Mouse (Mus musculus): ENCODE results near the gene Gnb2.

Gnb2 gene

DNA sequence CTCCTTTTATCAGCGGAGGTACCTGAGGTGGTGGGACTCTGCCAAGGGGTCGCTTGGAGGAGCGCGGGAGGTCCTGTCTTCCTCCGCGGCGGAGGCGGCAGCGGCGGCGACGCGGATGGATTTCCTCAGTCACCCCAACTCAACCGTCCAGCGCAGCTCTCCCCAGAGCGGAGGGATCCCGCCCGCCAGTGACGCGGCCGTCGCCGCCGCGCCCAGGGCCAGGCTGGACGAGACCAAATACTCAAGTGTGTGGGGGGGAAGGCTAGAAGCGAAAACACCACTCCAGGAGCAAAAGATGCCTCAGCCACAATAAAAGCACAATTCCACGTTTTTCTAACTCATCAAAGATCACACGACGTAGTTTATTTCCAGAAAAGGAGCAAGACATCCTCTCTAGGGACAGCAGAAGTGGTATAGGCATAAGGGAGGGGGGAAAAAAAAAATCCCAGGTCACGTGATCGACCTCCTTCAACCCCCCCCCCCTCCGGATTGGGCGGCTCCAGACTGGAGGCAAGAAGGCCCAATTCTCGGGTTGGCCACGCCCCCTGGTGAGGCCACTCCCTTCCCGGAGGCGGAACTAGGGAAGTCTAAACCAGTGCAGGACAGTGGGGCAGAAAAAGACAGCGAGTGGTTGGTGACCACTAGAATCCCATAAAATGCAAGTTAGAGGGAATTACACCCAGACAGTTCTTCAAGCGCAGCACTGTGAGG, at the start of gene Gnb2, which contains the start of gene Epo:
Gene Gnb2 (minus strand): TSS at position 394 of the 711 bp plus-strand sequence.
Gene Epo (minus strand): TSS at position 126 of the 711 bp plus-strand sequence.
- peak; percentile 96 for DNase-seq (ENCODE audit: low spot score in 2 of 2)

DNA sequence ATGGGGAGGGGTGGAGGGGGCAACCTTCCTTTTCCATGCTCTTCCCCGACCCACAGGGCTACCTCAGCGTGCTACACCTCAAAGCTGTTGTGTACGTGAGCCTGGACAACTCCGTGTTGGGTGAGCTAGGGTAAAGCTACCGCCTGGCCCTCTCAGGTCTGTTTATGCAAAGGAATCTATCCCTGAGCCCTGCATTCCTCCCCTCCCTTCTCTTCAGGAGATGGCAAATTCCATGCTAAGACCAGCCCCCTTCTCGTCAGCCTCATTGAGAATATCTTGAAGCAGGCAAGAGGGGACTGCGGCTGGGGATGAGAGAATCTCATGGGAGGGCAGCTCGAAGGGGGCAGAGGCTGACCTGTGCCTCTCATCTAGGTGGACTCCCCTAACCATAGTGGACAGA, 49.4 kb upstream of the Gnb2 start:
- no peak for DNase-seq (ENCODE audit: low spot score in 2 of 2)

DNA sequence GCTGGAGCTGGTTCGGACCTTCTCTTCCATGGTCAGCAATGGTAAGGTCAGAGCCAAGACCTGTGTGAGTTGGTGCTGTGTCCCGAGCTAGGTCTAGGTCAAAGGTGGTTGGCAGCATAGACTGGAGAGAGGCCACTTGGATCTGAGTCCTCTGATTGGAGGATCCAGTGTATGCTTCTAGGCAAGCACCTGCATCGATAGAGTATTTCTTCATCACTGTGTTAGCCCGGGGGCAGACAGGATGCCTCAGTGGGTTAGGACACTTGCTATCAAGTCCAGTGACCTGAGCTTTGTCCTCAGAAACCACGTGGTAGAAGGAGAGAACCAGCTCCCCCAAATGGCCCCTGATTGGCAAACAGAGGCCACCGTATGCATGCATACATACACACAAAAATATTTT, 46.9 kb upstream of the Gnb2 start:
- no peak for DNase-seq (ENCODE audit: low spot score in 2 of 2)

DNA sequence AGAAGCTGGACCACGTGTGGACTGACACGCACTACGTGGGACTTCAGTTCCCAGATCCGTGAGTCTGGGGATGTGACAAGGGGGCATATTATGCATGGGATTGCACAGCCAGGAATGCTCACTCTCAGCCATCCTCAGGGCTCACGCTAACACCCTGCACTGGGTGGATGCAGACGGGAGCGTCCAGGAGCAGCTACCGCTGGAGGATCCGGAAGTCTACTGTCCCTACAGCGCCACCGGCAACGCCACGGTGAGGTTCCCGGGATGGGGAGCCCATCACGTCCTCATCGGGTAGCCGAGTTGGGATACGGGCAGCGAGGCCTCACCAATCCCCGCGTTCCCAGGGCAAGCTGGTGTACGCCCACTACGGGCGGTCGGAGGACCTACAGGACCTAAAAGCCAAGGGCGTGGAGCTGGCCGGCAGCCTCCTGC, 41.2 kb upstream of the Gnb2 start:
- no peak for DNase-seq (ENCODE audit: low spot score in 2 of 2)

DNA sequence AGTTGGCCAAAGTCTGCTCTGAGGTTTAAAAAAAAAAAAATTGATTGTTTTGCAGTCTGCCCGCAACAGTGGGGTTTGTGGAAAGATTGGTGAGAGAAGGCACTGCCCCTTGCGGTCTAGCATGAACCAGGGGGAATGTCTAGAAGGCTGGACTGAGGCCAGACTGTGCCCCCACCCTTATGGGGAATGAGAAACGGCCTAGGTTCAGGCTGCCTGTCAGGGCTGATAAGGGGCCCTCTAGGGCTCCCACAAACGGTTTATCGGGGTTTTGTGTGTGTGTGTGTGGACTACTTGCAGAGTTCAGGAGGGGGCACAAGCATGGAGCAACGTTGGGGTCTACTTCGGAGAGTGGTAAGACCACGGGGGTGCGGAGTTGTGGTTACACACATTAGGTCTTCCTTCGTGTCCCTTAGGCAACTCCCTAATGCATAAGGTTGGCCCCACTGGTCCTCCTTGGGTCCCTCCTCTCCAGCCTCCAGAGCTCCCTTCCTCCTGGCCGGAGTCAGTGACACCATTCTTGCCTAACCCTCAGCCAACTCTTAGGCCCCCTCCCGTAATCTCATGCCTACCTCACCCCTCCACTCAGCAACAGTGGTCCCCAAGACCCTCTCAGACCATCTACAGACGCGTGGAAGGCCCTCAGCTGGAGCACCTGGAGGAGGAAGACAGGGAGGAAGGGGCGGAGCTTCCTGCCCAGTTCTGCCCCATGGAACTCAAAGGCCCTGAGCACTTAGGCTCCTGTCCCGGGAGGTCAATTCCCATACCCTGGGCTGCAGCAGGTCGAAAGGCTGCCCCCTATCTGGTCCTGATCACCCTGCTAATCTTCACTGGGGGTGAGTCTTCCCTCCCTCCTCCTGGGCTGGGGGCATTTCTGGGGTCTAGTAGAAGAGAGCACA, 37.6 kb upstream of the Gnb2 start:
- DNase-seq (ENCODE audit: low spot score in 2 of 2), result no peak

DNA sequence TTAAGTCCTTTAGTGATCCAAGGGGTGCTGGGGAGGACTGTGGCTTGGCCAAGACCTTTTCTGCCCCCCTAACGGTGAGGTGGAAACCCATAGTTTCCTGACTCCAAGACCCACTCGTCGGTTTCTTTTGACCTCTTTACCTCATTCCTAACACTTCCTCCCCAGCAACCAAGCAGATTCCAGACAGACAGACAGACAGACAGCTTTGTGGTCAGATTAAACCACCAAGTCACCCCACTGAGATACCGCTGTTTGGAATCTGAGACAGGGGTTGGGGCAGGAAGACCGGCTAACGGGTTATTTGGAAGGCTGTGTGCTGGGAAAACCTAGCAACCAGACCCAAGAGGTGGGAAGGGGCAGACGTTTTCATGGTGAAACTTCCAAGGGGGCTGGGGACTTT, 36.9 kb upstream of the Gnb2 start:
- DNase-seq (ENCODE audit: low spot score in 2 of 2), result no peak

DNA sequence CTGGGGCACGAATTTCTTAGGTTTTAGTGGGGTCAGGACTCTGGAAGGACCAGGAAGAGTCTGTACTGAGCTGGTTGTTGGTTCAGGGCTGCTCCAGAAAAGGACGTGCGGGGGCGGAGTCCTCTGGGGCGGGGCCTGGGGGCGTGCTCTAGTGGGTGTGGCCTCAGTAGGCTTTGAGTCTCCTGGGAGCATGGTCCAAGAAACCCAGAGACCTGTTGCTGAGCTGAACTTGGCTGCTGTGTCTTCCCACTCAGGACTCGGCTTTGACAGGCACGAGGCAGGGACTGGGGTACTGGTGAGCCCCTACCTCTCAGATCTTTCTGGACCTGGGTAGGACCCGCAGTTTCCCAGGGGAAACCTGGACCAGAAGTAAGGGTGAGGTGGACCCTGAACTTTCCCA, 36.4 kb upstream of the Gnb2 start, which contains the start of gene Tfr2:
Gene Tfr2 (plus strand): TSS at position 176 of the 400 bp plus-strand sequence.
- DNase-seq (ENCODE audit: low spot score in 2 of 2), result peak; percentile 43 to 60

DNA sequence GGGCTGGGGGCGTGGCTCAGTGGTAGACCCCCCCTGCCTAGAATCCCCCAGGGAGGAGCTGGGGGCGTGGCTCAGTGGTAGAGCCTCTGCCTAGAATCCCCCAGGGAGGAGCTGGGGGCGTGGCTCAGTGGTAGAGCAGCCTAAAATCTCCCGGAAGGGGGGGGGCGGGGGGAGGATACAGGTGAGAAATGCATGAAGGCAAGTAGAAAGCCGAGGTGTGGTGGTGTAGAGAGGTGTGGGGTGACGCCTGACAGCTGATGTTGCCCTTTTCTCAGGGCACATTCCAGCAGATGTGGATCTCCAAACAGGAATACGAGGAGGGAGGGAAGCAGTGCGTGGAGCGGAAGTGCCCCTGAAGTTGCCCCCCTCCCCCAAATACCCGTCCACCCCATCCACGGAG, 35.7 kb upstream of the Gnb2 start:
- DNase-seq (ENCODE audit: low spot score in 2 of 2), result no peak

DNA sequence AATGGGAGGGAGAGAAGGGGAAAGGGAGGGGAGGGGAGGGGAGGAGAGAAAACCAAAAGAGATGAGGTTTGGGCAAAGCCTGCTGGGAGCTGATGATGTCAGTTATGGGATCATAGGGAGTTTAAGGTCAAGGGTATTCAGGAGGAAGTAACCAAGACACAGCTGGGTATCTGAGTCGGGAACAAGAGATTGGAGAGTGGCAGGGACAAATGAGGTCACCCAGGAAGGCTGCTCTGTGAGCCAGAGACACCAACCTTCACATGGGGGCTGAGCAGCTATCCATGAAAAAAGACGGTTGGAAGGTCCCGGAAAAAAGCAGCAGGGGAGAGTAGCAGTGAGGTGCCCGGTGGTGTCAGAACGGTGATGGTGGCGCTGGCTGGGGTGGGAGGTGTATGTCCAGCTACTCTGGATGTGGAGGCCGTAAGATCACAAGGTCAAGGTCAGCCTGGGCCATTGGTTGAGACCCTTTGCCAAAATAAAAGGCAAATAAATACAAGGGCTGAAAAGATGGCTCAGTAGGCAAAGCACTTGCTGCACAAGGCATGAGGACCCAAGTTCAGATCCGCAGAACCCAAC, 35.0 kb upstream of the Gnb2 start:
- no peak for DNase-seq (ENCODE audit: low spot score in 2 of 2)

DNA sequence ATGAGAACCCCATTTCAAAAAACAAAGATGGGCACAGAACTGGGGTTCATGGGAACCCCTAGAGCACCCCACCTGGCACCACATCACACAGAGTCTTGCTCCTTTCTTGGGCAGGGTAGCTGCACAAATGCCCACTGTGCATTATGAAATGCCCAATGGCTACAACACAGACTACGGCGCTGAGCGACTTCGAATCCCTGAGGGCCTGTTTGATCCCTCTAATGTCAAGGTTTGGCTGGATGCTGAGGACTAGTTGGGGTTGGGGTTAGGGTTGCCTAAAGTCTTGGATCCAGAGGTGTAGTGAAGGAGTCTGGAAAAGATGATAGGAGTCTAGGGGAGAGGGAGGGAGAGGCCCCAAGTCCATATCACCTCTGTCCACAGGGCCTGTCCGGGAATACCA, 33.1 kb upstream of the Gnb2 start:
- DNase-seq (ENCODE audit: low spot score in 2 of 2), result no peak

DNA sequence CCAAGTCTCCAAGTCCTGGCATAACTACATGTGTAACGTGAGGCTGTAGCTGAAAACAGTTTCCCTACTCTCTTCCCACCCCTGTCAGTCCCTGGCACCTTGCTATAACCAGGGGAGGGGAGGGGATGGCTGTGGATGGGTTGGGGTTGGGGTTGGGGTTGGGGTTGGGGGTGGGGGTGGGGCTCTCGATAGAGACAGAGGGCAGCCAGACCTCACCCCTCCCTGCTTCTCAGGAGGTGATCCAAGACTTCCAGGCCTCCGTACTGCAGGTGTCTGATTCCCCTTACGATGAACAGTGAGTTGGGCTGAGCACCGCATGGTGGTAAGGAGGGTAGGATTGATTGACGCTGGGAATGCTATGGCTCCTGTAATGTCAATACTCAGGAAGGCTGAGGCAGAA, 32.4 kb upstream of the Gnb2 start:
- DNase-seq (ENCODE audit: low spot score in 2 of 2), result no peak

DNA sequence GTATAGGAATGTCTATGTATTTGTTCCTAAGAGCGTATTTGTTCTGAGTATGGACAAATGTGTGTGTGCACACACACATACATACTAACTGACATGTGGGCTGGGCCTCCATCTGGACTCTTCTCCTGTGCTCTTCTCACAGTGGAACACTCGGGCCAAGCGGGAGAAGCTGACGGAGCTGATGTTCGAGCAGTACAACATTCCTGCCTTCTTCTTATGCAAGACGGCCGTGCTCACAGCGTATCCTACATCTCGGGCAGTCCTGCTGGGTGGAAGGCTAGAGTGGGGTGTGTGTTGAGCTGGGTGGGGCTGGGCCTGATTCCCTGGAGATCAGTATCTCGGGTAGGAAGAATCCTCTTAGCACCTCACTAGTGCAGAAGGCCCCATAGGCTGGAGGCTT, 29.7 kb upstream of the Gnb2 start:
- no peak for DNase-seq (ENCODE audit: low spot score in 2 of 2)

DNA sequence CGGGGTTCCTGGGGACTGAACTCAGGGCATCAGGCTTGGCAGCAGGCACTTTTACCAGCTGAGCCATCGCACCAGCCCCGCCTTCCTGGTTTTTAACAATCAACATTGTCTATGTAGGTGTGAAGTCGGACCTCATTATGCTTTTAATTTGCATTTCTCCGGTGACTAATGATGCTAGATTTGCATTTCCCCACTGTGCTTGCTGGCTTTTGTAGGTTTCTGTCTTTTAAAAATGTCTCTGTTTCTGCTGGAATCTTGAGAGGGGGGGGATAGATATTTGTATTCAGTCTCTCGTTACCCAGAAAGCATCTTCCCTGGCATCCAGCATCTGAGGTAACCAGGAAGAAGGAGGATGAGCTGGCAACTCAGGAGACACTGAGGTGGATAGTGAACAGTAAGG, 28.2 kb upstream of the Gnb2 start:
- no peak for DNase-seq (ENCODE audit: low spot score in 2 of 2)

DNA sequence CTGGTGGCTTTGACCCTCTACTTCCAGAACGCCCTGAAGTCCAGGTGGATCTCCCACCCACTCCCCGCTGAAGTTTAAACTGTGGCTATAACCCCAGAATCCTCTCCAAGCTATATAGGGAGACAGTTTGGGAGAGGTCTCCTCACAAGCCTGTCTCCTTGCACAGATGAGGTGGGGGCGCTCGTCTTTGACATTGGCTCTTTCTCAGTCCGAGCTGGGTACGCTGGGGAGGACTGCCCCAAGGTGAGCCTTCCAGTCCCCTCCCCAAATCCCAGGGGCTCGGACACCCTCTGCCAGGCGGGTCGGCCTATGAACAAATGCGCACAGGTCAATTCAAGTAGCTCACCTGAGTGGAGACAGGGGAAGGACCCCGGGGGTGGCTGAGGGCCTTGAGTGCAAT, 20.6 kb upstream of the Gnb2 start:
- DNase-seq (ENCODE audit: low spot score in 2 of 2), result no peak

DNA sequence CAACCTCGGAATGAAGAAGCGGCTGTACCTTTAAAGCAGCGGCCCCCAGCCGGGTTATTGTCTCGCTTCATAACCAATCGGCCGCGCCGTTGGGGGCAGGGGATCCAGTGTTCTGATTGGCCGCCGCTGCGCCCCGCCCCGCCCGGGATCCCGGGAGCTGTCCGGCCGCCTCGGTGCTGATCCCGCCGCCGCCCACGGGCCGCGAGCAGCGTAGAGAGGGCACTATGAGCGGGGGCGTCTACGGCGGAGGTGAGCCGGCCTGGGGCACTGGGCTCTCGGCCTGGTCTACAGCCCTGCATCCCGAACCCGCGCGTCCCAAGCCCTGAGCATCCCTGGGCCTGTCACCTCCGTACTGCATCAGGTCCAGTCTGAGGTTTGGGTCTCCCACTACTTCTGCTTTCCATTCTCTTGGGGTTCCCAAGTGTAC, 20.1 kb upstream of the Gnb2 start, which contains the start of gene Actl6b:
Gene Actl6b (plus strand): TSS at position 107 of the 427 bp plus-strand sequence.
- no peak for DNase-seq (ENCODE audit: low spot score in 2 of 2)

DNA sequence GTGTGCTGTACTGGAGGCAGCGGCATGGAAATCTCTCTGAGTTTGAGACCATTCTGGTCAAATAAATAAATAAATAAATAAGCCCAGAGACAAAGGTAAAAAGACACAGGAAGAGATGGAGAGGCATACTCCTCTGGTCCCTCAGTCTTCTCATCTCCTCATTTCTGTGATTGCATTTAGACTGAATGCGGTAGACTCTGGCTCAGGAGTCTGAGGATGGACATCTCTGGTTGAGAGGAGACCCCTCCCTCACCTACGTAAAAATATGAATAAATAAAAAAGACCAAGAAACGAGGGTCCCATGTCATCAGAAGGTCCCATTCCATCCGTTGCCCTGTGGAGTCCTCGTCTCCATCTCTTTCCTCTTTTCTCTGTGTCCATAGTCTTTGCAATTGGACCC, 19.7 kb upstream of the Gnb2 start:
- DNase-seq (ENCODE audit: low spot score in 2 of 2), result no peak

DNA sequence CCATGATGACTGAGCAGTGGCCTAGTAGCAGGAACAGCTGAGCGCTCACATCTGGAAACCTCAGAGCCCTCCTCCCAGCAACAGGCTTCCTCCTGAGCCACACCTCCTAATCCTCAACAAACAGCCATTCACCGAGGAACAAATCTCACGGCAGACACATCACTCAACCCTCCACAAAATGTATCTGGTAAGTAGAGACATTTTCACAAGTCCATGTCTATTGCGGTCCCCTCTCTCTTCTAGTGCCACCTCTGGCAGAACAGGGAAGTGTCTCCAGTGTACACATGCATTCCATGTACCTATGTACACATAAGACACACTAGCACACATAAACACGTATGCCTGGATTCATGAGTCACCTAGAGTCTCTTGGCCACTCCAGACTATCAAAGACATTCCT, 17.8 kb upstream of the Gnb2 start:
- DNase-seq (ENCODE audit: low spot score in 2 of 2), result no peak

DNA sequence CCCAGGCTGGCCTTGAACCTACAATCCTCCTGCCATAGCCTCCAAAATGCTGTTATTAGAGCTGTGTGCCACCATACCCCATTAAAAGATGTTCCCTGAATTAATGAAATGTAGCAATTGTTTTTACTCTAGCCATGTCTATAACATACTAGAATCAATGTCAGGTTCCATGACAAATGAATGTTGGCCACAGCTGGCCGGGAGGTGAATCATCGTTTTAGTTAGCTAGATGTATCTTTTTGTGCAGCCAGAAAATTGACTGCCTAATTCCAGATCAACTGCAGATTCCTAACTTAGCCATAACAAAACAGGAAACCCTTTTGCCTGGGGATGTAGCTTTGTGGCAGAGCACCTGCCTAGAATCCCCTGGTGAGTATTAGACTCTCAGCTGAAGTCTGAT, 16.5 kb upstream of the Gnb2 start:
- no peak for DNase-seq (ENCODE audit: low spot score in 2 of 2)

DNA sequence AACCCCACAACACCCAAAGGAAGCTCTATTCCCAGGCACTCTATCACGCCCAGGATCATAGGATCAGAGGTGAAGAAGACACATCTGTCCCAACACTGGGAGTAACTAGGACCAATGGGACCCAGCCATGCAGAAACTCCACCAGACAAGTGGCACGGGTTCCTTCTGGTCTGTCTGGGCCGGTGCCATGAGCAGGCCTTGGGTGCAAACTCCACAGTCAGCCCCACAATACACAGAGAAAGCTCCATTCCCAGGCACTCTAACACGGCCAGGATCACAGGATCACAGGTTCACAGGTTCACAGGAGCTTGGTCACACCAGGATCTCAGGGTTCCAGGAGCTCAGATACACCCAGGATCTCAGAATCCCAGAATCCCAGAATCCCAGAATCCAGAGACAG, 12.3 kb upstream of the Gnb2 start:
- no peak for DNase-seq (ENCODE audit: low spot score in 2 of 2)

DNA sequence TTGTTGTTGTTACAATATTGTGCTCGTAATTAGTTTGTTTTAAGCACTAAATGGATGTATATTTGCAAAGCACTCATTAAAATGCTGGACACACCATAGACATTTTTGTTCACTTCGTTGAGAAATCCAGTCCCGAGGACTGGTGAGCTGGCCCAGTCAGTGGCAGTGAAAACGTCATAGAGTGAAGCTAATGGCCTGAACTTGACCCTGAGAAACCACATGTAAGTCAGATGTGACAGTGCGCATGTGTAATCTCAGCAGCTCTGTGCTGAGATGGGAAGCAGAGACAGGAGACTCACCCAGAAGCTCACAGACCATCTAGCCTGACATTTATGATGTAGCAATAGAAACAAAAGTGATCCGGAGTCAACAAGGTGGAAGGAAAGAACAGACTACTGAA, 11.6 kb upstream of the Gnb2 start:
- DNase-seq (ENCODE audit: low spot score in 2 of 2), result no peak

DNA sequence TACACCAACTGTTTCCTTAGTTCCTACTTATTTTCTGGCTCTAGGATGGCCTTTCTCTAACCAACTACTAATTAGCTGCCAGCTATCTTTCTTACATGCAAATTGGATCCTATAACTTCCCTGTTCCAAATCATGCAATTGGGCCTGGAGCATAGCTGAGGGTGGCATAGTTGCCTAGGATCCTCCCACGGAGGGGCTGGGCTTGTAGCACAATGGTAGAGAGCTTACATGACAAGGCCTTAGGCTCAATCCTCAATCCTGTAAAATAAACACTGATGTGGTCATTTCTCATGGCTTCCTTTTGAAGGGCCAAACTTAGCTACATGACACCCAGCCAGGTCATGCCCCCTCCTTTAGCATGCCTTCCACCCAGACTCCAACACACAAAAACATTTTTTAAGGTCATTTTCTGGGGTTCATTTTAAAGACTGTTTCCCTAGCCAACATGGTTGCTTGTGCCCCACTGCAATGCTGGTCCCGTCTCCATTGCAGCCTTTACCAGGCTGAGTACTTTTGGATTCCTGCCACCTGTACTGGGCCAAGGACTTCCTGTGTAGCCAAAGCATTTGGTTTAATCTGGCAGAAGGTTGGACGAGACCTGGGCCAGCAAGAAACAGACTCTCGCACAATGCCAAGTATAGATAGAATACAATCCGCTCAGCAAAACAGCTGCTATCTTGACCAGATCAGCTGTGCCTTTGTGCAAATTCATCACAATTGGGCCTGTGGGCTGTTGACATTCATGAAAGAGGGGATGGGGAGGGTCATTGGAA, 8.6 kb upstream of the Gnb2 start:
- DNase-seq (ENCODE audit: low spot score in 2 of 2), result no peak

DNA sequence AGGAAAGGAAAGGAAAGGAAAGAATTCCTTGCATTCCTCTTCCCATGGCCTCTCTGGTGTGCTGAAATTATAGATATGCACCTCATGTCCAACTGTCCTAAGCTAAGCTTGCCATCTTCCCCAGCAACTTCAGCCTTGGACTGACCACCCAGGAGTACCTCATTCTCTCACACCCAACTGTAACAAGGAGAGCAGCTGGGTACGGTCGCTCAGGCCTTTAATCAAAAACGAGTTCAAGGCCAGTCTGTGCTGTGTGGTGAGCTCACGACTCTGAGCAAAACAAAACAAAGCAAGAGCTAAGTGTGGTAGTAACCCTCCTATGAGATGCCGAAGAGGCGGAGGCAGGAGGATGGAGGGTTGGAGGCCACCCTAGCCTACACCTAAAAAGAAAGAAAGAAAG, 7.7 kb upstream of the Gnb2 start:
- DNase-seq (ENCODE audit: low spot score in 2 of 2), result no peak
